29 mouse cellular contexts compared by ENCODE assay signal in genomic region chr15:79298553-79298952, GRCm38 (mm10). TPM values are rescaled to one million over a fixed set of nuclear protein-coding genes. Genes with fewer than 3 reads are reported as not detected.
DNase-seq lines count a peak whose midpoint lies in the region; ATAC-seq and TF ChIP-seq lines count a peak whose summit lies in the region.
"Had no signal": no experiment of that assay in that cellular context is flagged by ENCODE, and none has a peak within 500 bp of the region (broad histone marks: within the 10 kb centered on the region; RNA-seq: fewer than 3 reads in every experiment).

No protein-coding gene starts in this region.

- H3K4me1 ChIP-seq in hindbrain, embryonic 10.5 days (replicated peaks), result peaks cover 20% of the 10 kb centered on the region; the same call in 1 of the 2 replicates
- no peaks in the 10 kb centered on the region for H3K4me1 ChIP-seq in hindbrain, embryonic 16.5 days (ENCODE audit: control insufficient read depth, insufficient read depth, low read depth, low read length)
- peaks cover 13% of the 10 kb centered on the region; the same call in 1 of the 2 replicates for H3K4me1 ChIP-seq in lung, embryonic 15.5 days
- H3K4me1 ChIP-seq in stomach, postnatal 0 days (replicated peaks; ENCODE audit: control insufficient read depth, insufficient read depth), result no peaks in the 10 kb centered on the region; the same call in 1 of the 2 replicates
- H3K4me1 ChIP-seq: embryonic facial prominence, embryonic 13.5 days; forebrain, embryonic 12.5 days; heart, embryonic 13.5 days; liver, embryonic 13.5 days; midbrain, embryonic 12.5 days; neural tube, embryonic 13.5 days had no signal

- no peak overlapping the region for H3K4me3 ChIP-seq in hindbrain, embryonic 10.5 days
- no peak overlapping the region for H3K4me3 ChIP-seq in hindbrain, embryonic 16.5 days (ENCODE audit: low read length)
- no peak overlapping the region for H3K4me3 ChIP-seq in lung, embryonic 15.5 days
- no peak overlapping the region for H3K4me3 ChIP-seq in stomach, postnatal 0 days (ENCODE audit: low read depth, low read length)
- H3K4me3 ChIP-seq: embryonic facial prominence, embryonic 13.5 days; erythroblast, embryonic 14.5 days; forebrain, embryonic 12.5 days; heart, embryonic 13.5 days; left cerebral cortex, adult 2 months; liver, embryonic 13.5 days; megakaryocyte, embryonic 14.5 days; midbrain, embryonic 12.5 days; neural tube, embryonic 13.5 days had no signal

- no peaks in the 10 kb centered on the region for H3K9me3 ChIP-seq in hindbrain, embryonic 10.5 days
- H3K9me3 ChIP-seq in hindbrain, embryonic 16.5 days (ENCODE audit: control insufficient read depth, low read length), result no peaks in the 10 kb centered on the region
- no peaks in the 10 kb centered on the region for H3K9me3 ChIP-seq in lung, embryonic 15.5 days
- no peaks in the 10 kb centered on the region for H3K9me3 ChIP-seq in stomach, postnatal 0 days (ENCODE audit: control insufficient read depth, low read length)
- H3K9me3 ChIP-seq: embryonic facial prominence, embryonic 13.5 days; forebrain, embryonic 12.5 days; G1E; heart, embryonic 13.5 days; liver, embryonic 13.5 days; megakaryocyte, embryonic 14.5 days; midbrain, embryonic 12.5 days; neural tube, embryonic 13.5 days had no signal

- H3K9ac ChIP-seq in hindbrain, embryonic 16.5 days (ENCODE audit: low read depth, low read length), result no peak overlapping the region
- H3K9ac ChIP-seq in lung, embryonic 15.5 days, result no peak overlapping the region
- H3K9ac ChIP-seq in stomach, postnatal 0 days (ENCODE audit: low read length), result no peak overlapping the region
- H3K9ac ChIP-seq: embryonic facial prominence, embryonic 13.5 days; forebrain, embryonic 12.5 days; forebrain, postnatal 0 days; heart, embryonic 13.5 days; hindbrain, embryonic 14.5 days; liver, embryonic 13.5 days; midbrain, embryonic 12.5 days; neural tube, embryonic 13.5 days had no signal

- H3K4me2 ChIP-seq in hindbrain, embryonic 16.5 days (ENCODE audit: low read length), result no peak overlapping the region
- H3K4me2 ChIP-seq in lung, embryonic 15.5 days, result no peak overlapping the region
- no peak overlapping the region for H3K4me2 ChIP-seq in stomach, postnatal 0 days (replicated peaks; ENCODE audit: low read depth)
- H3K4me2 ChIP-seq: embryonic facial prominence, embryonic 13.5 days; forebrain, embryonic 12.5 days; heart, embryonic 13.5 days; hindbrain, embryonic 14.5 days; liver, embryonic 13.5 days; midbrain, embryonic 12.5 days; neural tube, embryonic 13.5 days had no signal

- 86% methylated on average over 6 of the region's 6 CpGs for WGBS in hindbrain, embryonic 10.5 days
- 83% methylated on average over 6 of the region's 6 CpGs for WGBS in hindbrain, embryonic 16.5 days
- WGBS in lung, embryonic 15.5 days, result 68% methylated on average over 6 of the region's 6 CpGs
- WGBS in stomach, postnatal 0 days, result 69% methylated on average over 6 of the region's 6 CpGs

- H3K36me3 ChIP-seq in hindbrain, embryonic 10.5 days, result peaks cover 23% of the 10 kb centered on the region
- H3K36me3 ChIP-seq in hindbrain, embryonic 16.5 days (ENCODE audit: control insufficient read depth, insufficient read depth, low read length), result no peaks in the 10 kb centered on the region
- peaks cover 5% of the 10 kb centered on the region; the same call in 1 of the 2 replicates for H3K36me3 ChIP-seq in lung, embryonic 15.5 days
- peaks cover 3% of the 10 kb centered on the region for H3K36me3 ChIP-seq in stomach, postnatal 0 days (ENCODE audit: control insufficient read depth, insufficient read depth, low read length)
- H3K36me3 ChIP-seq: forebrain, embryonic 12.5 days; midbrain, embryonic 12.5 days had no signal

- H3K27ac ChIP-seq in hindbrain, embryonic 10.5 days, result 0 out of 2 replicates have a peak overlapping the region, but pooled peaks have one; percentile 41
- H3K27ac ChIP-seq in hindbrain, embryonic 16.5 days (ENCODE audit: low read depth, low read length), result no peak overlapping the region
- peak overlapping the region; percentile 37; the same call in 1 of the 2 replicates for H3K27ac ChIP-seq in lung, embryonic 15.5 days
- H3K27ac ChIP-seq in stomach, postnatal 0 days (replicated peaks), result no peak overlapping the region
- H3K27ac ChIP-seq: embryonic facial prominence, embryonic 13.5 days; forebrain, embryonic 12.5 days; heart, embryonic 13.5 days; hindbrain, embryonic 14.5 days; left cerebral cortex, adult 2 months; liver, embryonic 13.5 days; midbrain, embryonic 12.5 days; neural tube, embryonic 13.5 days had no signal

- ATAC-seq in hindbrain, embryonic 16.5 days, result no peak
- peak; percentile 51; the same call in 1 of the 2 replicates for ATAC-seq in lung, embryonic 15.5 days (ENCODE audit: borderline replicate concordance, extremely low read depth, low FRiP score, low TSS enrichment)
- peak; percentile 22; the same call in 1 of the 2 replicates for ATAC-seq in stomach, postnatal 0 days (ENCODE audit: low FRiP score, low TSS enrichment)
- ATAC-seq: forebrain, postnatal 0 days; inflammation-experienced regulatory T-cells, adult 6 months had no signal

- no peaks in the 10 kb centered on the region for H3K27me3 ChIP-seq in hindbrain, embryonic 10.5 days (ENCODE audit: insufficient read depth, poor library complexity, severe bottlenecking)
- H3K27me3 ChIP-seq in hindbrain, embryonic 16.5 days (replicated peaks; ENCODE audit: control insufficient read depth, insufficient read depth, low read length), result no peaks in the 10 kb centered on the region
- no peaks in the 10 kb centered on the region for H3K27me3 ChIP-seq in lung, embryonic 15.5 days
- no peaks in the 10 kb centered on the region for H3K27me3 ChIP-seq in stomach, postnatal 0 days (ENCODE audit: control insufficient read depth, insufficient read depth, low read length)
- H3K27me3 ChIP-seq: embryonic facial prominence, embryonic 13.5 days; forebrain, embryonic 12.5 days; heart, embryonic 13.5 days; liver, embryonic 13.5 days; megakaryocyte, embryonic 14.5 days; midbrain, embryonic 12.5 days; neural tube, embryonic 13.5 days had no signal

- intact Hi-C loops in heart, postnatal 10 days (cut with DNase I), result no loop called here

- no peak for TF ChIP-seq CTCF in stomach, postnatal 0 days (IDR thresholded peaks at IDR 0.05; ENCODE audit: low read depth)

- no peak for DNase-seq in hindbrain, embryonic 10.5 days (ENCODE audit: low spot score)
- peak; percentile 57 for DNase-seq in urinary bladder, postnatal 14 days (ENCODE audit: low spot score)
- DNase-seq in urinary bladder, postnatal 25 days (ENCODE audit: low spot score), result no peak
- DNase-seq in stomach, postnatal 0 days (ENCODE audit: low spot score), result no peak
- no peak for DNase-seq in gastrocnemius, postnatal 4 days (ENCODE audit: low spot score in 2 of 2)
- DNase-seq in heart, postnatal 10 days, result no peak
- DNase-seq: adrenal gland, postnatal 10 days; cerebellum, adult 9-10 months; embryo, embryonic 11 days; forebrain, postnatal 0 days; kidney, adult 11 months; kidney, postnatal 14 days; liver, embryonic 13.5 days; thymus, postnatal 4 days had no signal

- TF ChIP-seq EP300 in stomach, postnatal 0 days (optimal IDR thresholded peaks at IDR 0.05), result no peak

RNA-seq across cellular contexts. Expression of gene Baiap2l2, which starts 13.2 kb away (rescaled TPM):
- polyA plus RNA-seq in hindbrain, embryonic 10.5 days (2016; fragmentation: Nextera tagmentation; extraction: Ambion mirVana), result 1.7 and 2.0 TPM in 2 replicates
- 3.1 and 5.4 TPM in 2 replicates for polyA plus RNA-seq in hindbrain, embryonic 16.5 days (2015; fragmentation: Nextera tagmentation; extraction: Ambion mirVana)
- 3.1 and 4.4 TPM in 2 replicates for polyA plus RNA-seq in lung, embryonic 15.5 days (2015; fragmentation: Nextera tagmentation; extraction: Ambion mirVana)
- polyA plus RNA-seq in stomach, postnatal 0 days (2015; fragmentation: Nextera tagmentation; extraction: Ambion mirVana), result 4.1 and 4.9 TPM in 2 replicates
- total RNA-seq in gastrocnemius, postnatal 4 days (2021), result 1 to 10 TPM; 5.0 to 9.0 TPM
- total RNA-seq in heart, postnatal 10 days (2021), result under 1 TPM in 1 of 2 experiments, not detected in 1; 0.62 TPM
- total RNA-seq: G1E had no signal
- polyA plus RNA-seq: erythroblast, embryonic 14.5 days; G1E had no signal

RNA-seq across cellular contexts. Expression of gene Pla2g6, which starts 29.6 kb away (rescaled TPM):
- 24.2 and 25.3 TPM in 2 replicates for polyA plus RNA-seq in hindbrain, embryonic 10.5 days (2016; fragmentation: Nextera tagmentation; extraction: Ambion mirVana)
- polyA plus RNA-seq in hindbrain, embryonic 16.5 days (2015; fragmentation: Nextera tagmentation; extraction: Ambion mirVana), result 23.0 and 29.3 TPM in 2 replicates
- polyA plus RNA-seq in lung, embryonic 15.5 days (2015; fragmentation: Nextera tagmentation; extraction: Ambion mirVana), result 19.1 and 20.2 TPM in 2 replicates
- 8.8 and 9.4 TPM in 2 replicates for polyA plus RNA-seq in stomach, postnatal 0 days (2015; fragmentation: Nextera tagmentation; extraction: Ambion mirVana)
- total RNA-seq in gastrocnemius, postnatal 4 days (2021), result 10 to 100 TPM; 11.5 to 15.7 TPM
- total RNA-seq in heart, postnatal 10 days (2021), result 10 to 100 TPM in 1 of 2 experiments, 1 to 10 TPM in 1; 9.1 to 11.1 TPM

RNA-seq across cellular contexts. Expression of gene Slc16a8, which starts 44.0 kb away (rescaled TPM):
- 0.14 and 0.26 TPM in 2 replicates for polyA plus RNA-seq in hindbrain, embryonic 10.5 days (2016; fragmentation: Nextera tagmentation; extraction: Ambion mirVana)
- 1.4 and 2.0 TPM in 2 replicates for polyA plus RNA-seq in hindbrain, embryonic 16.5 days (2015; fragmentation: Nextera tagmentation; extraction: Ambion mirVana)
- 0.21 and 0.24 TPM in 2 replicates for polyA plus RNA-seq in lung, embryonic 15.5 days (2015; fragmentation: Nextera tagmentation; extraction: Ambion mirVana)
- 0.10 and 0.12 TPM in 2 replicates for polyA plus RNA-seq in stomach, postnatal 0 days (2015; fragmentation: Nextera tagmentation; extraction: Ambion mirVana)
- total RNA-seq in gastrocnemius, postnatal 4 days (2021), result under 1 TPM; 0.29 to 0.36 TPM
- under 1 TPM; 0.15 to 0.24 TPM for total RNA-seq in heart, postnatal 10 days (2021)
- total RNA-seq: G1E had no signal
- polyA plus RNA-seq: erythroblast, embryonic 14.5 days; G1E; inflammation-experienced regulatory T-cells, adult 6 months; liver, embryonic 13.5 days; testis, adult 2 months; thymus, postnatal 0 days had no signal

RNA-seq across cellular contexts. Expression of gene Maff, which starts 47.9 kb away (rescaled TPM):
- polyA plus RNA-seq in hindbrain, embryonic 10.5 days (2016; fragmentation: Nextera tagmentation; extraction: Ambion mirVana), result 0.97 and 1.1 TPM in 2 replicates
- 1.1 and 1.2 TPM in 2 replicates for polyA plus RNA-seq in hindbrain, embryonic 16.5 days (2015; fragmentation: Nextera tagmentation; extraction: Ambion mirVana)
- 4.8 and 5.3 TPM in 2 replicates for polyA plus RNA-seq in lung, embryonic 15.5 days (2015; fragmentation: Nextera tagmentation; extraction: Ambion mirVana)
- 11.4 and 11.9 TPM in 2 replicates for polyA plus RNA-seq in stomach, postnatal 0 days (2015; fragmentation: Nextera tagmentation; extraction: Ambion mirVana)
- 1 to 10 TPM; 3.8 to 4.0 TPM for total RNA-seq in gastrocnemius, postnatal 4 days (2021)
- 1 to 10 TPM; 4.8 to 6.0 TPM for total RNA-seq in heart, postnatal 10 days (2021)

Comparison
In these comparisons a context has a peak if more than half of its experiments do, and no peak if none do; other contexts are left out.
1. H3K27ac ChIP-seq: peak in hindbrain, embryonic 10.5 days (single experiment) and lung, embryonic 15.5 days (single experiment); none in hindbrain, embryonic 16.5 days (single experiment) and stomach, postnatal 0 days (single experiment).